Mouse (Mus musculus) heart, adult 9 months (tissue): ENCODE measurements around the gene Gm28539.

ENCODE experiments used
- DNase-seq, 2 experiments: peaks; one replicate each; pipeline ENCODE4 v3.0.0; 2022; ENCODE audit warnings: low spot score in 2 of 2

The Gm28539 gene

GRCm38 (mm10) chr16:18836468-18837208, at the start of gene Gm28539, which contains the start of gene 2510002D24Rik:
Gene Gm28539, plus strand, starts transcription at chr16:18836584.
Gene 2510002D24Rik, plus strand, starts transcription at chr16:18836578.
- peak; percentile 93 to 96 for DNase-seq

- no peak for DNase-seq
Observed at GRCm38 (mm10) chr16:18786652-18787051, 49.7 kb upstream of the Gm28539 start.

DNA sequence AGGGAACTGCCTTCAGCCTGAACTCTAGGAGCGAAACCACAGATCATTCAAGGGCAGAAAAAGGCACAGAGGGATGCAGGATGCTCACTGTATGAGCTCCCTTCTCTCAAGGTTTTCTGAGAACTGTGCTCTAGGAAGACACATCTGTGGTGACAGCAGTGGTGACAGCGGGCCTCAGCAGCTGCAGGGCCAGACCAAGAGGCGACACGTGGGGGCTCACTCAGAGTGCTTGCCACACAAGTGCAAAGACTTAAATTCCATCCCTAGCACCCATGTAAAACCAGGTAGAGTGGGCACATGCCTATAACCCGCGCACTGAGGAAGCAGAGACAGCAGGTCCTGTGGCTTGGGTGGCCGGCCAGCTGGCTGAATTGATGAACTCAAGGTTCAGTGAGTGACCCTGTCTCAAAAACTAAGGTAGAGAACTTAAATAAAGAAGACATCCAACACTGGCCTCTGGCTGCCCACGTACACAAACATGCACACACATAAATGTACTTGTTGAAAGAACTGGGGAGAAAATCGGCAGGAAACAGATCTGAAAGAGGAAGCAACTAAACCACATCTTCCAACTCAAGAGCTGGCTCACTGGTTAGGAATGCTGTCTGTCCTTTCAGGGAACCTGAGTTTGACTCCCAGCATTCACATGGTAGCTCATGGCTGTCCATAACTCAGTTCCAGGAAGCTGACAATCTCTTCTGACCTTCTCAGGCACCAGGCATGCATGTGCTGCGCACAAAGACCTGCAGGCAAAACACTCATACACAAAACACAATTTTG, 47.6 kb upstream of the Gm28539 start:
- no peak for DNase-seq

GRCm38 (mm10) chr16:18795223-18795899, 41.0 kb upstream of the Gm28539 start:
- DNase-seq, result peak in 1 of 2 experiments; percentile 8

DNA sequence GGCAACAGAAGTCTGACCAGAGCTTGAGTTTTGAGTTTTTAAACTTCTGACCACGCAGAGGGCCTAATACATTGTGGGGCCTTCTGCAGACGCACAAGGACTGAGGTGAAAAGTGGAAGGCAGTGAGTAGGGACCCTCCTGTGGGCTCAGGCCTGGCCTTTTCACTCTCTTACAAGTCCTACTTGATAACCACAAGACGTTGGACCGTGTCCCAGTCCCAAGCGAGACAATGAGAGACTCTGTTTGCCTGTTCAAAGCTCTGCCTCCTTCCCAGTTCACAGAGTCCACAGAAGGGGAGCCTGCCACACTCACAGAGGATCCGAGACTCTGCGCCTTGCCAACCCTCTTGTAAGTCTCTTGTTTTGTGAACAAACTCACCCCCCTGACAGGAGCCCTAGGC, 39.7 kb upstream of the Gm28539 start:
- no peak for DNase-seq

DNA sequence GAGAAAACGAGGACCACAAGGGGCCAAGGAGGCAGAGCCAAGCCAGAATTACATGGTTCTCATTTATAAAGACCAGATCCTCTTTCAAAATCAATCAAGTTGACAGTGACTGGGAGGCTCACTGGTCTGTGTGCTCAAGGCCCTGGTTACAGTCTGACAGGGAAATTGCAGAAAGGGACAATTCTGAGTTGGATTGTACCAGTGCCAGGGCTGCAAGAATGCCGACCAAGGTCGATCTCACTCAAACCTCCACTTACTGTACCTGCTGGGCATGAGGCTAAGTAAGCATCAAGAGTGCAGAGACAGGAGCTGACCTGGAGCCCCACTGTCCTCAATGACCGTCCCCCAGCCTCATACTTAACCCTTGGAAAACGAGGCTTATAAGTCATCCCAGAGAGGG, 38.2 kb upstream of the Gm28539 start:
- no peak for DNase-seq

DNA sequence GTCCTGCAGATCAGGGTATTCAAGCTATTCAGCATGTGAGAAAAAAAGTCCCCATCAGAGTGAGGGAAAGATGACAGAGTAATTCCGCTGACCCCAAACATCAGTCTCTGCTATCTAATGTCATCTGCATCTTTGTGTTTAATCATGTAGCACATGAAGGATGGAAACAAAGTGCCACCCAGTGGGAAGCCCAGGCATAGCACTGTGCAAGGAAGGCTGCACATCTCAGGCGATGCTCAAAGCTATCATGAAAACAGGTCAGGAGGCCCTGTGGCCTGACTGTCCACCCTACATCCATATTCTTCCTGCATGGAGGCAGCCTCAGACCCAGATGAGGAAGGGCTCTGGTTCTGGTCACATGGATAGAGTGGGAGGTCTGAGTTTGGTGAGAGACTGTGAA, 37.5 kb upstream of the Gm28539 start:
- peak in 1 of 2 experiments; percentile 27 for DNase-seq

DNA sequence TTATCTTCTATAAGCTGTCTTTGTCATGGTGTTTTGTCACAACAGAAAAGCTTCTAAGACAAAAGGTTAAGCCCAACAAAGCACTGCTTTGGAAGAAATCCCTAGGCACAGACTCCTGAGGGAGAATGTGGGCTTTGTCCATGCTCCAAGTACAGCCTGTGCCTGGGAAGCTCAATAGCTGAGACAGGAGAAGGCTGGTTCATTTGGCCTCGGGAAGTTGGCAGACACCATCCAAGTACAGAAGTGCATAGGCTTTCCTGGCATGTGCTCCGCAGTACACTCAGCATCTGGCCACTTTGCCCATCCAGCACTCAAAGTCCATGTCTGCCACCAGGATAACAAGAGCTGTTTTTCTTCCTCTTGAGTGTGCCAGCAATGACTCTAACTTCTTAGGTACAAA, 30.6 kb upstream of the Gm28539 start:
- DNase-seq, result no peak

DNA sequence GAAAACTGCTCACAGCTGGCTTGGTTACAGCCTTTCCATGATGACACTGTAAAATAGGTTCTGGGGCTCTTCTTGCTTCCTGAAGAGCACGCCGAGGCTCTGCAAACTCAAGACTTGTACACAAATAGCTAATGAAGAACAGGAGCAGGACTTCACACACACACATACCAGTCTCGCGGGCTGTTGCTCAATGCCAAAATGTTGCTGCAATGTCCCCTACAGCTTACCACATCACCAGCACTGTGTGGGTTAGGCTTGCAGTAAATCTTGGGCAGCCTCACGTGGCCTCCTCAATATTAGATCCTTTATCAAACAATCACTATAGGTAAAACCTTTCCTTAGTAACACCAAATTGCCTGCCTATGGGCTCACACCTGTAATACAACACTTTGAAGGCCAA, 27.4 kb upstream of the Gm28539 start:
- DNase-seq, result no peak

DNA sequence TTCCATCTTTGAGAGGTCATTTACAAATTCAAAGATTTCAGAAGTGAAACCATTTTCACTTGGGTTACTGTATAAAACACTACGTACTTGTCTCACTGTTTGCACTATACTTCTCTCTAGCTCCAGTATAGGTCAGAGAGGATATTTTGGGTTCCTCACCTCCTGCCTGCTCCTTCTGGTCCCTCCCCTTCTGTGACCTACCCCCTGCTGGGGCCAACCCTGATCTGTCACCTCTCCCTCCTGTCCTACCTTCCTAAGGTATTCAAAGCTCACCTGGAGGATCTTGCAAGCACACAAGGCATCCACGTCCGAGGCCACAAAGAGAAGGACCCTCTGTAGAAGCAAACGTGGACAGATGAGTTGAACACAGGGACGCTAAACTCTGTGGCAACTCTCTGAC, 25.4 kb upstream of the Gm28539 start:
- no peak for DNase-seq

- DNase-seq, result peak; percentile 94 to 97
Observed at GRCm38 (mm10) chr16:18811468-18812384, 24.7 kb upstream of the Gm28539 start, which contains the start of the genes Ufd1 and Cdc45. Gene Ufd1, plus strand, starts transcription at chr16:18811779. Gene Cdc45, minus strand, starts transcription at chr16:18811987.

DNA sequence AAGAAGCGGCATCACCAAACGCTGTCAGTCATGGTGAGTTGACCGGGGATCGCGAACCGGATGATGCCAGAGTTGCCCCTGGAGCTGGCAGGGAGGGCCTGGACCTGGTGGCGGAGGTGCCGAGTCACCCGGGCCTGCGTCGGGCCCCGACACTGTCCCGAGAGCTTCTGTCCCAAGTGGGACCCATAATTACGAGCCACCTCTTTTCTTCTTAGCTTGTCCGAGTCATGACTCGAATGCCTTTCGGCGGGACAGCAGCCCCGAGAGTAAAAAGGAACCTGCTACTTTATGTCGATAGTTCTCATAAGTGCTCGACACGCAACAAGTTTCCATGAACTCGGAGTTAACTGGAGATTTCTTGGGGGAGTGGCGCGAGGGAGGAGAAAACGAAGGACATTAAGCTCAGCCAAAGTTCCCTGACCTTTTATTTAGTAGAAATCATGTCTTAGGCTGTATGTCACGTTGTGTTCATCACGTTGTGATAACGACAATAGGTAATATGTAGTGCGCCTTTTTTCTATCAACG, 23.9 kb upstream of the Gm28539 start:
- no peak for DNase-seq

DNA sequence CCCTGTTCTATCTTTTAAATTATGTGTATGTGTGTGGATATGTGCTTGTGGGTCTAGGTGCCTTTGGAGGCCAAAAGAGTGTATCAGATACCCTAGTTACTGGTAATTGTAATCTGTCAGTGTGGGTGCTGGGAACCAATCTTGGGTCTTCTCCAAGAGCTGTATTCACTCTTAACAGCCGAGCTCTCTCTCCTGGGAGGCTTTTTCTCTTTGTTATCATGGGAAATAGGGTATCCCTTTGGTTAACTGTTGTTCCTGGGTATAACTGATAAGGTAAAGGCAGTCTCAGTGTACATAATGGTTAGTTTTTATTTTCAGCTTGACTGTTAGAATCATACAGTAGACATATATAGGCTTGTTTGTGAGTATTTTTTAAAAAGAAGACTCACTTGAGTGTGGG, 14.0 kb upstream of the Gm28539 start:
- no peak for DNase-seq

DNA sequence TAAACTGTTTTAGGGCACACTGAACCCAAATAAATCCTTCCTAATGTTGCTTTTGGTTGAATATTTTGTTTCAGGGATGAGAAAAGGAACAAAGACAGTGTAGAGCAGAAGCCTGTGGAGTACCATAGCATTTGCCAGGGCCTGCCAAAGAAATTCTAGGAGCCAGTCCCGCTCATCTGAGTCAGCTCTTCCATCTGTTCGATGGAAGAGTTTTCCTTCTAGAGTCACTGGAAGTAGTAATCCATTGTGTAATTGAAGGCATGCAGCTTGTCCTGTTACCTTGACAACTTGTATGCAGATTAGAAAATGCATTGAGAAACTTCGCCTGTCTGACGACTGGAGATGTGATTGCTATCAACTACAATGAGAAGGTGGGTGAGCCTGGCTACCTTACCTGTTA, 13.5 kb upstream of the Gm28539 start:
- DNase-seq, result no peak

- no peak for DNase-seq
Observed at GRCm38 (mm10) chr16:18828630-18829029, 7.8 kb upstream of the Gm28539 start.

DNA sequence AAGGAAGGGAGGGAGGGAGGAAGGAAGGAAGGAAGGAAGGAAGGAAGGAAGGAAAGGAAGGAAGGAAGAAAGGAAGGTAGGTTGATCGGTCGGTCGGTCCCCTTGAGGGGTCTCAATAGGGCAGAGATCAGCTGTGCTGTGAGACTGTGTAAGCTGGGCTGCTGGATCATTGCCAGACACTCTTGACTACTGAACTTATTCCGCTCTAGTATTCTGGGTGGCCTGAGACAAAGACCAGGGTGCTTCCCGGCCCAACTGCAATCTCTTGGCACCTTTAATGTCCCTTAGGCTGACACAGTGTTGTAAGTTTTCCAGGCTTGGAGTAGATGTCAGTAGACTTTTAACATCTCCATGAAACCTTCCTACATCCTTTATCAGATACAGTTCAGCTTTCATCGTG, 7.3 kb upstream of the Gm28539 start:
- DNase-seq, result no peak

DNA sequence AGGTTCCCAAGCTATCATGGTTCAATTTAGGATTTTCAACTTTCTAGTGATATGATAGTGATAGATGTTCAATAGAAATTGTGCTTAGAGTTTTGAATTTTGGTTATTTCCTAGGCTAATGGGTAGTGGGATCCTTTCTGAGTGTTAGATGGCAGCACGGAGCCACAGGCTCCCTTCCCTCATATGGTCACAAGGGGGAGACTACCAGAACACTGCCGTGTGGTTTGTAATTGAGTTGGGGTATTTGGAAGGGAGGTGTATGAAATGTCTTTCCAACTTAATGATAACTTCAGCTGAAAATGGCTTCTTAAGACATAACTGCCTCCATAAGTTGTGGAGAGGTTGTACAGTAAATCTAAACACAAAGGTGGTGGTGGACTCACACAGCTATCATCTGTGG, 2.9 kb upstream of the Gm28539 start:
- no peak for DNase-seq

- no peak for DNase-seq
Observed at GRCm38 (mm10) chr16:18836073-18836467, 314 bp upstream of the Gm28539 start.

- DNase-seq, result peak; percentile 14 to 36
Observed at GRCm38 (mm10) chr16:18838346-18838745, 2.0 kb downstream of the Gm28539 start.

DNA sequence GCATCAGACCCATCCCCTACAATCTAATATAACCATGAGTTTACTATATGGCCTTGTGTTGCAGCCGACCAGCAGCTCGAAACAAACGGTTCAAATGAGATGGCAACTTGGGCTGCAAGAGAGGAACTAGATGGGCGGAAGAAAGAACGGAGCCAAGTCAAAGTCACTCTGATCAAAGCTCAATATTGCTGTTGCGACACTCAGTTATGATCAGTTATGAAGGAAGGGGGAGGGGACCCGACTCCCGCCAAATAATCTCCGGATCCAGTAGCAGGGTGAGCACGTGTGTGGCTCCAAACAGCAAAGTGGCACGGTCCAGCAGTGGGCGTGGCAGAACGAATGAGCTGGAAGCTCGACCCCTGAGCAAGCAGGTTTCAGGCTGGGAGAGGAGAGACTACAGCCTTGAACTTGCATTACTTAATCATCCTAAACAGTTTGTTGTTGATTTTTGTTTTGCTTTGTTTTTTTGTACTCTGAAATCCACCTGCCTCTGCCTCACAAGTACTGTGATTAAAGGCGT, 10.0 kb downstream of the Gm28539 start:
- DNase-seq, result no peak
